Mouse (Mus musculus) gonadal fat pad, adult 2 months (tissue): ENCODE measurements at regions not wholly inside any gene's neighbourhood (a gene's known extent, or its start where the extent isn't known, plus 50 kb on each side); places are given as distances from the start of the nearest gene placed in this dataset.

Experiments used
- DNase-seq: peaks from one replicate; pipeline ENCODE4 v3.0.0-alpha.2; 2012; ENCODE audit warnings: low read depth

DNA sequence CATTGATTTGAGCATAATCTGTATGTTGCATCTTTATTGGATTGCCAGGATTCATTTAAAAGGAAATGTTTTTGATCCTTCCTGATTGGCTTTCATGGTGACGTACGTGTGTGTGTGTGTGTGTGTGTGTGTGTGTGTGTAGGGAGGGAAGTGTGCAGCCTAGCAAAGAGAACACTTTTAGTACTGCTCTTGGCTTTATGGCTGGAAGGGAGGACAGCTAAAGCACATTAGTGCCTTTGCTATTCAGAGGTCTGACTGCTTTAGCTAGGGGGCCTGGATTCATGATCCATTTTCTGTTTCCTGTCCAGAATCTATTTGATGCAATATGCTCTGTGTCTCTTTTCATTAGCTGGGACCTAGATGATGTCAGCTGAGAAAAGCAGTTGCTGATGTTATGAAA lies 155.6 kb upstream of the Itga1 start:
- DNase-seq: no peak

DNA sequence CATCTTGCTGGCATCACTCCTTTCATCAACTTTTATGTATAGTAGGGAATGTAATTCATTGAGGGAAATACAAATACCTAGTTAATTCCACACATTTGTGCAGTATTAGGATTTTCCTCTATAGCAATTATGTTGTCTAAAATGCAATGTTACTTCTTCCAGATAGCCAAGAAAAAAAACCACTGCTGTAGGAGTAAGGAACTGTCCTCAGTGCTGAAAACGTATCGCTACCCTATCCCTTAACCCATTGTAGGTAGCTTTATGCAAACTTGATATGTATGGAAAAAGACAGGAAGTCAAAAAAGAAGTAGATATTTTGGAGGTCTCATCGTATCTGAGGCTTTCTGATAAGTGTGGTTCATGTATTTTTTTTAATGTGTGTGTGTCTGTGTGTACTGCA lies 150.8 kb upstream of the Itga1 start:
- no peak for DNase-seq

DNA sequence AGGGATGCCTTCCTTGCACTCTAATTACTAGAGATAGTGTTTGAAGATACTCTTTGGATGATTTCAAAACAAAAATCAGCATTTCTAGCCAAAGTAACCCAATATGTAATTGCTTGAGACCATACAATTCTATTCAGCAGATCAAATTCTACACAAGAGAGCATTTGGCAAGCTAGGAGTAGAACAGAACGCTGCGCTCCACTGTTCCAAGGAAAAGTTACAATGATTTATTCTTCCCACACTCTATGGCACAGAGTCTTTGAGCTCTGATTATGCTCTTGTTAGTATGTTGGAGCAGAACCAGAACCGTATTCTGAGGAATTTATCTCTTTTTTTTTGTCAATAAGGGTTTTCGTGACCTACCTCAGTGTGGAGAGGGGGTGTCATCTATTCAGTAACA lies 130.2 kb upstream of the Itga1 start:
- no peak for DNase-seq

DNA sequence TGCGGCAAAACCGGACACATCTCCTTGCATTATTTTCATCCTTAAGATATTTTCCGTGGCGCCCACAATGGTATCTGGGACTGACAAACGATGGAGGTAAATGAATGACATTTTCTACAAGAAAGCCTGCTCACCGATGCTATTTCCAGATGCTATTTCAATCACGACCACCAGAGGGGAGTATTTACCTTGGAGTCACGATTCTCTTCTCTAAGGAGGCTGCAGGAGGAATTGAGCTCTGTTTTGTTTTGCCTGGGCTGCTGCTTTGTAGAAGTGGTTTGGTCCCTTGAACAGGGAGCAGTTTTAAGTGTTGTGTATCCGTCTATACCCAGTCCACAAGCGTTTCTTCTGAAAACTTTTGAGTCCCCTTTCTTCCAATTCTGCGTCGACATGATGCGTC lies 128.7 kb upstream of the Itga1 start:
- peak; percentile 6 for DNase-seq

DNA sequence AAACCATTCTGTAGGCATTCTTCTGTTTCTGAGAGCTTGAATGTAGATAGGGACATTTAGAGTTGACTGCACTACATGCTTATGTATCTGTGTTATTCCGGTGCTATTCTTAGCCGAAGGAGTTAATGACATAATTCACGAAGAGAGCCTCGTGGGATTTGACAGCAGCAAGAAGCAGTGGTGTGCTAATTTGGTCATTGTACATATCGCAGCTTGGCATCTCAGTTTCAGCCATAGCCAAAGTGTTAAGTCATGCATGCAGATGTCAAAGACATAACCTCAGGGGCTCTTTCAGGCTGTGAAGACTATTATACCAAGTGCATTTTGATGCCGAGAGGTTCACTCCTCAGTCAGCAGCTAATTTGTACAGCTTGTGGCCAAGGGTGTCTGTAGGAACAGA lies 125.1 kb upstream of the Itga1 start:
- no peak for DNase-seq

DNA sequence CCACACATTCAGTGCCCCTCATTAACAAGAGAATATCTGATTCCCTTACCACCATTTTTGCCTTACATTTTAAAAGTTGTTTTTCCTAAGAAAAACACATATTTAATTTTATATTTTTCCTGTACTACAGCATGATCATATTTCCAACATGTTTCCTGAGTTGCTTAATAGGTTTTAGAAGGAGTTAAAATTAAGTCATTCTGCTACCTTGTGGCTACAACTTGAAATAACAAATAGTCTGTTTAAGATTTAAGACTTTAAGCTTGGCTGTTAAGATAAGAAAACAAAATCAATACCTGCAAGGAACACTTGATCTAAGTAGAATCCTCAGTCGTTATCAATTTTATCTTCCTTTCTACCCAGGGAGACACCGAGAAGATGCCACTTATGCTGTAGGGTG lies 117.9 kb upstream of the Itga1 start:
- no peak for DNase-seq

DNA sequence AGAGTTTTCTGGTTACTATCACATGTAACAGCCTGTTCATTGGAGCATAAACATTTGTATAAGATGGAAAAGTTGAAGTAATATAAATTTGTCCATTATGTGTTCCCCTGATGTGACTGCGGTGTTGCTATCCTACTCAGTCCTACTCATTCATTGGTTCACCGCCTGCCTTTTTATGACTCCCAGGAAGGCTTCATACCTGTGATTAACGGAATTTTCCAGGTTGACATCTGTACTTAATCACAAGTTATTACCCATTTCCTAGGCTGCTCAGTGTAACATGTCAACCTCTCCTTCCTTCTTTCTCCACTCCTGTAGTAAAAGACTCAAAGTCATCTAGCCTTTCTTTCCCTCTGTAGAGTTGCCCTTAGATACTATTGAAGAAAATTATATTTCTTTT lies 109.5 kb upstream of the Itga1 start:
- no peak for DNase-seq

DNA sequence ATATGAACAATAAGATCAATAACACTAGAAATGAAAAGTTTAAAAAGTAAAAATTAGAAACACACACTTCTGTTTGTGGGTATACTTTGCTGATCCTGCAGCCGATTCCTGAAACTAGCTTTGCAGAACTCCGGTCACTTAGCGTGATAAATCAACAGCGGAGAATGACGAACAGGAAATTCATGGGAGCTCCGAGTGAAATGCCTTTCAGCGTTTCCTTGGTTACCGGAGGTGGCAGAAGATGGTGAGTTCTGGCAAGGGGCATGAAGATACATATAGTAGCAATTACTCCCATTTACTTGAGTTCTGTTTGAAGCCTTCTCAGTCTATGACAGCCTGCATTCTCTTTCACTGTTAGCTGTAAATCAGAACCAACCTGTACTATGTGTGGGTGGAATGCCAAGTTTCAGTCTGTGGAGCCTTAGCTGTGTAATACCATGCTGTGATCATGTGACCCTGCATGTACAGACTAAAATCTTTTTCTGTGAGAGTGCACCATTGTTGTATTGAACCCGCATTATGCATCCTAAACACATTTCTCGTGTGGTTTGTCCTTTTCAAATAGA lies 109.0 kb upstream of the Itga1 start:
- DNase-seq: no peak

DNA sequence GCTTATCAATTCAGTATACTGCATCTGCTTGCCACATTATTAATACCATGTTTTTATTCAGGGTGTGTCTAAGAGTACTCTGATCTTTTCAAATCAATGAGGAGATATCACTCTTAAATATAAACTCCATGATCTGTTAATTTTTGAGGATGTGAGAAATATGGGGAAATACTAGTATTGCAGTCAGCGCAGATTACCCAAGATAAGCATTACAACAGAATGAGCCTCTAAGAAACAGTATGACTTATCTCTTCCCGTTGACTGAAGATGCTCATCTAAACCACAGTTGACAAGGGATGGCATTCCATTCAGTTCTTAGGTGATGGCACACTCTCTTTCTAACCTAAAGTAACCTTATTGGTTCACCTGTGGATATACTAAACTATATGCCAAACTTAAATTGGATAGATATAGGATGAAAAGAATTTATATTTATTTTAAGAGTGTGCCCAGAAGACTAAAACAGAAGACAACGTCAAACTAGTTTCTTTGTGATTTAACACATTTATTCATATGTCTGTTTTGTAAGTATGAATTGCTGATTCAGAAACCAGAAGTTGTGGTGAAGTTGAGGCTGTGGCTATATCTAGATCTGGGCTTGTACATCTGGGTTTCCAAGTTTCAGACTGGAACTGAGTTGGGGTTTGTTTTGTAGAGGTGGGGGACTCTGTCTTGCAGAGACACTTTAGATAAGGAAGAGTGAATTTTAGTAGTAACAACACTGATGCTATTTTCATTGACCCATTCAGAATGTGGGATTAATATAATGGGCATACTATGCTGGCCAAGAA lies 107.8 kb upstream of the Itga1 start:
- no peak for DNase-seq

DNA sequence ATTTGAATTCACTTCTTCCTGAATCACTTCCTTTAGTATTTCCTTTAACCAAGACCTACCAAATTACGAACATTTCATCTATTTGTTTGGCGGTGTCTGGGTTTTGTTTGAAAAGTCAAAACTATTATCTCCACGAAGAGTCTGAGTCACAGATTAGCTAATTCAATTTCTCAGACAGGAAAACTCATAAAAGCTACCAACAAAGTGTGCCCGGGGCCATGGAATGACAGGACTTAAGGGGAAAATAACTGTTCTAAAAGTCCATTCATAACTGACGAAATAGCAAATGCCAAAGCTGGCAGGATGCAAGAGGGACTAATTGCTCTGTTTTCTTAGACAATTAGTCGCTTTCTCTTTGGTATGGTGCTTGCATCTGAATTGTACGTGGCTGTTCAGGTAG lies 105.0 kb upstream of the Itga1 start:
- DNase-seq: no peak

DNA sequence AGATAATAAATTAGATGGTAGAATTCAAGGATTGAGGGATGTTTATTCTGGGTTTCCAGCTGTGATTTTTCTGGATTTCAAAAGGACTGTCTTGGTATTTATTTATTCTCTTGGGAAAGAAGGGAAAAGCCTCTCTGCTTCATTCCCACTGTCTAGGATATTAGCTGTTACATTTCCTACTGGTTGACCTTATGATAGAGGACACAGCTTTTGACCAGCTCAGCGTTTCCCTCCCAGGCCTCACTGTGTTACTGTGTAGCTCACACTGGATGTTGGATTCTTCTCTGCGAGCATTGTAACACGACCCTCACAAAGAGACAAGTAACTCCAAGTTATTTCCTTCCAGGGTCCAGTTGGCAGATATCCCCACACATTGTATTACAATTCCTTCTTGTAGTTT lies 97.4 kb upstream of the Itga1 start:
- no peak for DNase-seq

DNA sequence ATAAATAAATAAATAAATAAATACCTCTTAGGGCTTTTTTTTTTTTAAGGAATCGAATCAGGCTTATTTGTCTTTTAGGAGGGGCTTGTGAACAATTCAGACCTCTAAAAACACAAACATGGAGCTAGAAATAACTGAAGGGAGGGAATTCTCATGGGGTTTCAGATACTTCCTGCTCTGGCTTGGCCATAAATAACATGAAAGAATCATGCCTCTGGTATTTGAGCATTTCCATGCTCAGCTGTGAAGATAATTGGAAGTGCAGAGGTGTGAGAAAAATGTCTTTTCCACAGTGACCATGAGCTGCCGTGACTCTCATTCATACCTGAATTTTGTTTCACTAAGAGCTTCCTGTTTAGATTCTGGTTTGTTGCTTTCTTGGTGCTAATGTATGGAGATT lies 86.3 kb upstream of the Itga1 start:
- no peak for DNase-seq

DNA sequence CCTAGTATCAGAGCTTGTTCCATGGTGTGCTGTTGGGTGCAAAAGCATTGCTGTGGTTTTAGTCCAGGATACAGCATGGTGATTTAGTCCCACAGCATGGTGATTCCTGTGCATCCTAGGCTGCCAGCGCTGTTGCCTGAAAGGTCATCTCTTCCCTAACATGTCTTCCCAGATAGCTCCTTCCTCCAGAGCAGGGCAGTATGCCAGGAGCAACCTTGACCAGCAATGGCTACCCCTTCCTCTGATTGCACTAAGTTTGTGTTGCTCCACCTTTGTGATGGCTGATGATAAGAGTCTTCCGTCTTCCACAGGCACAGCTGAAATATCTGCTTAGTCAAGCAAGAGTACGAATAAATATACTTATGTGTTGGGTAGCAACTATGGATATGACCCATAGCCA lies 85.6 kb upstream of the Itga1 start:
- no peak for DNase-seq

DNA sequence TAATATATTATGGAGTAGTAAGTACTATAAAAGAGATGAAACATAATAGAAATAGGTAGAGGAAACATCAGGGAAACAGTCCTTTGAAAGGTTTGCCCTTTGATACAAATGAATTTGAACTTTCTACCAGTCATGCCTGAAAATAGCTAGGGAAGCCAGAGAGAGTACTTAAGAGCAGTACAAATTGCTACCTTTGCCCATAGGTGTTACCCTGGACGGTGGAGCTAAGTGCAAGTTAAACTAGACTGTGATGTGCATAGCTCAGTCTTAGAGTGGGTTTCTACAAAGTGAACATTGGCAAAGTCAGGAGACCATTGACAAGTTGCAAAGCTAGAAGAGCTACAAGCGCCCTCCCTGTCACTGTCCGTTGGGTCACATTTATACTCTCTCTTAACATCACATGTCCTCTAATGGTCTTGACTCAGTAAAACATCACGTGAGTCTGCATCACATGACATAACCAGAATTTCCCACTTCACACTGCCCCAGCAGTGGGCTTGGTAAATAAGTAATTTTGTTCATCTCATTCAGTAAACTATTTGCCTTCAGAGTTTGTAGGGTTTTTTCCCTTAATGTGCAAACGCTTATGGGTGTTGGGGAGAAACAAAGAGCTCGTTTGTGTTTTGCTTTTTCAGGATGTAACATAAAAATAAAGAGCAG lies 80.6 kb upstream of the Itga1 start:
- no peak for DNase-seq

DNA sequence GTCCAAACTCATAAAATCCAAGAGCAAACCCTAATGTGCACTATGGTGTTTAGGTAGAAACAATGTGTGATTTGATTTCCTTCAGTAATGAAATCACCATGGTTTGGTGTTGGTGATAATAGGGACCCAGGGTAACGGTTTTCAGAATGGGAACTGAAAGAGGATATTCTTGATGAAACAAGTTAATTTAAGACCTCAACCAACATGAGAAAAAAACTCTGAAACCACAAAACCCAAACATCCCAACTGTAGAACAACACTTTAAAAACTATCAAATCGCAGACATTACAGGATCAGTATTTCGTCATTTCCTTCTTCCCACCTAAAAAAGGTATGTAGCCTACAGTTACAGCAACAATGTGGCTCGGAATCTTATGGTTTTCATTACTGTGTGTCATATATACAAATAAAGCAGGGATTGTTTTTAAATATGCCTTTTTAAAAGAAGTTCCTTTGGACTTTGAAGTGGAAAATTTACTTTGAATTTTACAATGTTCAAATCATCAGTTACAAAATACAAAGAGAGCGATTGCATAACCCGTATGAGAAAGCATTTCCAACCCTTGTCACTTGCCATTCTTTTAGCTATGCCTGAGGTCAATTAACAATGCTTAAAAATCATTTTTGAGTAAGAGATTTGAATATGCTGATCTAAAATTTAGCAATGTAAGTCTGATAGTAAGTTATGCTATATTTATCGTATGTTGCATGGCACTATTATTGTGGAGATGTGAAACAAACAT lies 76.6 kb upstream of the Itga1 start:
- no peak for DNase-seq

DNA sequence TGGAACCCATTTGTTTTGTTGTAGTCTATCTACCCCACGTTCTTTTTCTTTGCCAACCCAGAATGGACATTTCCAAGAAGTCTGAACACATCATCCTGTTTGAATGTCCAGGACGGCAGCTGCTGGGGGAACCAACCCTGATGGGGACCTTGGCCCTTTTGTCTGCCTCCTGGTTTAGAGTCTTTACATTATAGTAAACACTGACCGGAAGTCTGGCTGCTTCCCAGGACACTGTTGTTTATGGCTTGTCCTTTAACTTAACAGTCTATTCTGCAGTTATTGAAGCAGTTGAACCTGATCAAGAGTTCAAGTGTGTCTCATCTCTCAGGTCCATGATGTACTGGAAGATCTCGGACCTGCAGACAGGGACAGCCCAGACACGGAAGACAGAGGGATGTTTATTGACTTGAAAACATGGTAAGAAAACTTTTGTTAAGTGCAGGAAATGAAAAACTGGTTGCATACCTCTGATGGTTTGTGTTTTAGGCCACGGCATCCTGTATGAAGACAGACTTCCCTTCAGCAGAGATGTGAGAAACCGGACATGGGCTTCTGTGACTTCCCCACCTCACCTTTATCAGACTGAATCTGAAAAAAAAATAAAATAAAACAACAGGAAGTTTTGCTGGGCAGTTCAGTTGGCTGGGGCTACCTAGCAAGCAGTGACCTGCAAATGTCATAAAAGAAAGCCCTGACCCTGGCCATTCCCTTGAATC lies 69.7 kb upstream of the Itga1 start:
- DNase-seq: no peak

DNA sequence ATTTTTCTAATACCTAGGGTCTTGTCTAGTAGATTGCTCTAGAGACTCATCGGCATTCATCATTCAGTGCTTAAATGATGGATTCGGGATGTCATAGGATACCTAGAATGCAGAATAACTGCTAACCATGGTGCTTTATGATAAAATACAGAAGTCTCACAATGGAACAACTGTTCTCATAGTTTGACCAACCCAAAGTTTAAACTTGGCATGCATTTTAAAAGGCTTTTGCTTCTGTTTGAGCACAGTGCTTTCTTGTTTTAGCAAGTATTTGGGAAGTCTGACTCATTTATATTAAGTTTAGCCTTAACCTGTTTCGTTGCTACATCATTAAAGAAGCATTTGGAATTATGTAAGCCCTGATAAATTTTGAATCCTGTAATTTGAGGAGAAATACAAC lies 64.2 kb upstream of the Itga1 start:
- no peak for DNase-seq

DNA sequence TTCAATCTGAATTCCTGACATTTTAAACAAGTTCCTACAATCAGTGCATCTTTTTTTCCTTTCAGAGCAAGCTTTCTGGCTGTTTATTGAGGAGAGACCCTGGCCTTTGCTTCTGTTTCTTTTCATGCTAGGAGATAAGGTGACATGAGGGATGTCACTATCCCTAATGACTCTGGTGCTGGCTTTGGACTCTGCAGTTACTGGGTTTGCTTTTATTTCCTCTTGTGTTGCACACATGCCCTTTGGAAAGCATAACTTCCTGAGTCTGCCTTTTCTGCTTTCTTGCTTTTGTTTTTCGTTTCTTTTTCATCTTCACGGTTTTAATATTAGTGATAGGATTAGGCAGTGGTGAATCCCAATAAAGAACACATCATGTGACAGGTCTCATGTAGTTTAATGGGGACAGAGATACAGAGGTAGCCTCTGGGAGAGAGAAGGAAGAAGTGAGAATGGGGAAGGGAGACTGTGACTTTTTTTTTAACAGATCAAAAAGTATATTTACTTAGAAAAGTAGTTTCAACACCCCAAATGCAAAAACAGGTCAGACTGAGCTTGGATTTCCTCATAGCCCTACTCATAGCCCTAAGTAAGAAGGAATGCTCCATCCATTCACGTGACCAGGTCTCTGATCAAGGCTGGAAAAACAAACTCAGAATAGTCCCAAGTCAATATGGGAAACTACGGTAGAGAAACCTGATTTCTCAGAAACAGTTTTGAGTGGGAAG lies 61.1 kb upstream of the Itga1 start:
- no peak for DNase-seq

DNA sequence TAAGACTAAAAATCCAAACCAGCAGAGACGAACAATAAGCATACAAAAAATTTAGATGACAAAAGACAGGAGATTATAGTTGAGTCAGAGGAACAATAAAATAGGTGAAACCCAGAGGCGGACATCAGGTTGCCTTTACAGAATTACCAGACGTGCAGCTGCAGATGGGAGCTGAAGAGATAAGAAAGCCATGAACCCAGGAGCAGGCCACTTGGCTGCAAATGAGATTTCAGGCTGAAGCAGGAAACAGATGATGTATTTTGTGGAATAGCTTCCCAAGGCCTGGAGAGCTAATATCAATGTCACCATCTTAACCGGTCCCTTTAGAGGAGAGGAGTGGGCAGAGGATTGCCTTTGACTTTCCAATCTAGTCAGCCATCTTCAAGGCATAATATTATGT lies 57.6 kb upstream of the Itga1 start:
- DNase-seq: no peak
